ENCODE assay signal across 8 mouse cellular contexts in the genomic region with DNA sequence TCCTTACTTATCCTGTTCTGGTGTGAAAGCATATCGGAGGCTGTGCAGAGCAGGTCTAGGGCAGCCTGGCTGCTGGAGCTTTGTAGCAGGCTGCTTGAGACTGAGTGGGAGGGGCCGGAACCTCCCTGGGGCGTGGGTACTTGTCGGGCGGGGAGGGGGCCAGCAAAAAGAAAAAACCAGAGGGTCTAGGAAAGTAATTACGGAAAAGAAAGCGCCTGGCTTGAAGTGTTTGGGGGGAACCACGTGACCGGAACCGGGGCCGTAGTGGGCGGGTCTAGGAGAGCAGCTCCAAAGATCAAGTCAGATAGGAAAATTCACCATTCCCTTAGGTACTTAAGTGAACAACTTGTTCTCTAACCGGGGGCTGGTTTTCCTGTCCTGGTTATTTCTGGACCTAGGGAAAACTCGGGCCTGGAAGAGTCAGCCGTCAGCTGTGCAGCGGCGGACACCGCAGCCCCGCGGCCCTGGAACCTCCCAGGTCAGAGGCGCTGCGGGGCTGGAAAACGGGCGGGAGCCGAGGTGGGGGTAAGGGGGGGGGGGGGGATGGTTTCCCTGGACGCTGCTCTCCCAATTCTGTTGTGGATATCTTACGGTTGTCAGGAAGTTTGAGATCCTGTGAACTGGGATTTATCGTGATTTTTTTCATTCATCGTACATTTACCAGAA. TPM values are rescaled to one million over a fixed set of nuclear protein-coding genes. Genes with fewer than 3 reads are reported as not detected.
DNase-seq lines count a peak whose midpoint lies in the region; ATAC-seq and TF ChIP-seq lines count a peak whose summit lies in the region.

A gene (plus strand): TSS at position 271 of the 666 bp plus-strand sequence.

- peak within 1 kb of the TSS; percentile 59 for H3K4me2 ChIP-seq in hindbrain, embryonic 12.5 days (replicated peaks)
- H3K4me2 ChIP-seq in lung, postnatal 0 days (replicated peaks; ENCODE audit: low read depth, low read length) = peak within 1 kb of the TSS; percentile 66

- peak within 1 kb of the TSS; percentile 59 for H3K4me3 ChIP-seq in hindbrain, embryonic 12.5 days
- peak within 1 kb of the TSS; percentile 71 for H3K4me3 ChIP-seq in lung, postnatal 0 days (ENCODE audit: low read depth, low read length)

- peak; percentile 15; the same call in 1 of the 2 replicates for TF ChIP-seq EP300 in lung, postnatal 0 days (IDR thresholded peaks at IDR 0.05)

- peak within 1 kb of the TSS; percentile 85 for H3K27ac ChIP-seq in hindbrain, embryonic 12.5 days
- peak within 1 kb of the TSS; percentile 75 for H3K27ac ChIP-seq in lung, postnatal 0 days (ENCODE audit: low read length)

- H3K27me3 ChIP-seq in hindbrain, embryonic 12.5 days = no peaks in the 10 kb centered on the region
- no peaks in the 10 kb centered on the region for H3K27me3 ChIP-seq in lung, postnatal 0 days (replicated peaks; ENCODE audit: insufficient read depth, low read length)

- peak within 1 kb of the TSS; percentile 71 for H3K9ac ChIP-seq in hindbrain, embryonic 12.5 days
- H3K9ac ChIP-seq in lung, postnatal 0 days (replicated peaks; ENCODE audit: low read depth) = peak within 1 kb of the TSS; percentile 62

- peaks cover 9% of the 10 kb centered on the region; the same call in 1 of the 2 replicates for H3K4me1 ChIP-seq in hindbrain, embryonic 12.5 days
- no peaks in the 10 kb centered on the region for H3K4me1 ChIP-seq in lung, postnatal 0 days (ENCODE audit: insufficient read depth, low read depth, low read length)

- ATAC-seq in hindbrain, embryonic 12.5 days (ENCODE audit: low FRiP score) = peak; percentile 98
- ATAC-seq in lung, postnatal 0 days = peak; percentile 94

- no peak for TF ChIP-seq CTCF in lung, postnatal 0 days (IDR thresholded peaks at IDR 0.05)

- H3K9me3 ChIP-seq in hindbrain, embryonic 12.5 days (replicated peaks) = no peaks in the 10 kb centered on the region
- H3K9me3 ChIP-seq in lung, postnatal 0 days (ENCODE audit: low read length) = no peaks in the 10 kb centered on the region

- DNase-seq in R1 (ENCODE audit: low read depth, low spot score) = peak; percentile 95
- peak; percentile 80 to 82 for DNase-seq in cerebellum, postnatal 14 days
- DNase-seq in frontal cortex, postnatal 14 days (ENCODE audit: low spot score in 2 of 2) = peak; percentile 37 to 66
- DNase-seq in layer of hippocampus, postnatal 10 days (ENCODE audit: low spot score in 2 of 2) = peak; percentile 60 to 74
- peak; percentile 92 for DNase-seq in lung, postnatal 0 days (ENCODE audit: low spot score)
- DNase-seq in ovary, postnatal 10 days (ENCODE audit: low spot score) = peak; percentile 56
- DNase-seq in thymus, postnatal 0 days (ENCODE audit: low spot score) = peak; percentile 72

- H3K36me3 ChIP-seq in hindbrain, embryonic 12.5 days = no peaks in the 10 kb centered on the region
- H3K36me3 ChIP-seq in lung, postnatal 0 days (ENCODE audit: insufficient read depth, low read length) = no peaks in the 10 kb centered on the region

- under 1% methylated on average over 29 of the region's 29 CpGs for WGBS in hindbrain, embryonic 12.5 days
- under 1% methylated on average over 22 of the region's 29 CpGs for WGBS in lung, postnatal 0 days

RNA-seq across cellular contexts. Expression of the gene that starts here (rescaled TPM):
- polyA plus RNA-seq in hindbrain, embryonic 12.5 days (2016; fragmentation: Nextera tagmentation; extraction: Ambion mirVana) = 31.7 and 34.5 TPM in 2 replicates
- 10 to 100 TPM; 12.2 to 13.3 TPM for total RNA-seq in layer of hippocampus, postnatal 10 days (2021)
- polyA plus RNA-seq in lung, postnatal 0 days (2015; fragmentation: Nextera tagmentation; extraction: Ambion mirVana) = 5.7 and 5.9 TPM in 2 replicates
- polyA plus RNA-seq in thymus, postnatal 0 days (2015; fragmentation: Nextera tagmentation; extraction: Ambion mirVana) = 5.1 TPM in 2 replicates

Comparison
In these comparisons a context has a peak if more than half of its experiments do, and no peak if none do; other contexts are left out.
1. Peak in every context shown above with its lines: DNase-seq, ATAC-seq, H3K4me3 ChIP-seq and H3K27ac ChIP-seq.